Mouse (Mus musculus) E14TG2a.4 (cell line): ENCODE results near the gene Pde1c.

Experiments used
- CTCF ChIP-seq: conservative IDR thresholded peaks from 2 replicates; pipeline ENCODE4 v1.5.1; 2014; ENCODE audit warnings: low read length
- NANOG ChIP-seq: IDR thresholded peaks from 2 replicates; pipeline ENCODE4 v1.6.1; 2014; ENCODE audit warnings: borderline replicate concordance, low read length, mixed read lengths
- POU5F1 ChIP-seq: IDR thresholded peaks from 2 replicates; pipeline ENCODE4 v1.6.1; 2014; ENCODE audit warnings: low read length, borderline replicate concordance

GRCm38 (mm10) chr6:56560474-56560888 lies 8.4 kb downstream of the Pde1c start:
- TF ChIP-seq CTCF (no peak), NANOG (no peak), POU5F1 (no peak)
